Mouse (Mus musculus): ENCODE data around the gene Gm5447. TPM values are rescaled to one million over a fixed set of nuclear protein-coding genes. Genes with fewer than 3 reads are reported as not detected.

Gm5447 gene
- 0.04 and 0.17 TPM in 2 replicates for polyA plus RNA-seq (2012; rRNA removed)

GRCm38 (mm10) chr13:30973501-30974246, at the start of gene Gm5447, which contains the start of gene Exoc2:
Gm5447 (plus strand) TSS chr13:30974204.
Exoc2 (minus strand) TSS chr13:30974093.

GRCm38 (mm10) chr13:30947540-30947939, 26.5 kb upstream of the Gm5447 start, which contains the start of gene Hus1b:
Hus1b (minus strand) TSS chr13:30947759.

Other genes starting within 250 kb of the Gm5447 start
- 0.02 and 0.04 TPM in 2 replicates for gene Irf4, start 225.0 kb upstream of the Gm5447 start, polyA plus RNA-seq (2012; rRNA removed)
- gene Hus1b, start 26.4 kb upstream of the Gm5447 start, polyA plus RNA-seq (2012; rRNA removed), result 0.11 and 0.25 TPM in 2 replicates
- gene Exoc2, start 111 bp upstream of the Gm5447 start, polyA plus RNA-seq (2012; rRNA removed), result 18.7 and 26.9 TPM in 2 replicates